Mouse (Mus musculus) CH12.LX (cell line): ENCODE measurements around the gene Pde4d. TPM values are rescaled to one million over a fixed set of nuclear protein-coding genes. Genes with fewer than 3 reads are reported as not detected.

Experiments used
- DNase-seq: peaks from one replicate; pipeline ENCODE4 v3.0.0-alpha.2; 2013; ENCODE audit errors: extremely low read depth
- H3K27ac ChIP-seq: 2 replicates; pipeline ENCODE4 v1.5.1; 2012; ENCODE audit warnings: low read depth, mild to moderate bottlenecking, control low read depth, moderate library complexity; ENCODE audit not compliant: insufficient read depth
- H3K27me3 ChIP-seq: replicated peaks from 2 replicates; pipeline ENCODE3; 2012; ENCODE audit warnings: inconsistent platforms
- H3K36me3 ChIP-seq, 2 experiments: replicated peaks in 1 of 2; 2 replicates each; pipeline versions ENCODE3 to v1.6.1; 2012; ENCODE audit warnings: inconsistent platforms in 1 of 2, low read length in 1 of 2, mild to moderate bottlenecking in 1 of 2, mixed read lengths in 1 of 2, moderate library complexity in 1 of 2; ENCODE audit not compliant: control insufficient read depth in 1 of 2, insufficient read depth in 1 of 2
- H3K4me1 ChIP-seq, 2 experiments: 2 replicates each; pipeline ENCODE4 v1.6.1; 2012; ENCODE audit warnings: inconsistent platforms in 1 of 2, moderate library complexity in 1 of 2; ENCODE audit not compliant: insufficient read depth in 2 of 2, control insufficient read depth in 1 of 2
- H3K4me2 ChIP-seq: 2 replicates; pipeline ENCODE4 v1.6.1; 2012; ENCODE audit warnings: low read depth, mild to moderate bottlenecking, control low read depth; ENCODE audit not compliant: poor library complexity, insufficient read depth, severe bottlenecking
- H3K4me3 ChIP-seq, 3 experiments: fragments of 150-350 bp in 1 of 3; sonication (generic) in 1 of 3; replicated peaks in 1 of 3; 2 replicates each; pipeline versions ENCODE3 to v1.5.1; 2011 to 2012; ENCODE audit warnings: low read depth in 2 of 3, low read length in 2 of 3, mild to moderate bottlenecking in 2 of 3, moderate library complexity in 2 of 3, control low read depth in 1 of 3, improper control_type of control experiment in 1 of 3, inconsistent platforms in 1 of 3, mixed read lengths in 1 of 3; ENCODE audit not compliant: poor library complexity in 1 of 3
- H3K79me2 ChIP-seq: replicated peaks from 2 replicates; pipeline ENCODE4 v1.6.1; 2012; ENCODE audit warnings: mild to moderate bottlenecking, moderate library complexity; ENCODE audit not compliant: control insufficient read depth, poor library complexity, insufficient read depth, severe bottlenecking; ENCODE audit errors: extremely low read depth
- H3K9ac ChIP-seq: 2 replicates; pipeline ENCODE4 v1.6.1; 2012; ENCODE audit warnings: low read depth, mild to moderate bottlenecking, control low read depth, moderate library complexity; ENCODE audit not compliant: insufficient read depth
- H3K9me3 ChIP-seq: replicated peaks from 2 replicates; pipeline ENCODE3; 2012; ENCODE audit warnings: low read length, inconsistent platforms, mixed read lengths
- BHLHE40 ChIP-seq: IDR thresholded peaks from 2 replicates; pipeline ENCODE4 v1.6.1; 2011; ENCODE audit warnings: mild to moderate bottlenecking, low read depth, low read length, improper control_type of control experiment
- E2F4 ChIP-seq: IDR thresholded peaks from 2 replicates; pipeline ENCODE4 v1.6.1; 2011; ENCODE audit warnings: low read depth, low read length, improper control_type of control experiment; ENCODE audit not compliant: insufficient replicate concordance
- EP300 ChIP-seq: IDR thresholded peaks from 2 replicates; pipeline ENCODE4 v1.6.1; 2011; ENCODE audit warnings: low read length, improper control_type of control experiment
- ETS1 ChIP-seq: conservative IDR thresholded peaks from 2 replicates; pipeline ENCODE4 v1.6.1; 2012; ENCODE audit warnings: low read depth, mild to moderate bottlenecking, inconsistent platforms, low read length, improper control_type of control experiment, moderate library complexity
- GABPA ChIP-seq: IDR thresholded peaks from 2 replicates; pipeline ENCODE4 v1.6.1; 2012; ENCODE audit warnings: low read depth, low read length, improper control_type of control experiment, inconsistent platforms; ENCODE audit not compliant: insufficient replicate concordance
- HCFC1 ChIP-seq: IDR thresholded peaks from 2 replicates; pipeline ENCODE4 v1.6.1; 2012; ENCODE audit warnings: low read depth, mild to moderate bottlenecking, inconsistent platforms, low read length, improper control_type of control experiment
- IRF4 ChIP-seq: IDR thresholded peaks from 2 replicates; pipeline ENCODE4 v1.6.1; 2014; ENCODE audit warnings: low read depth, mild to moderate bottlenecking, inconsistent platforms, low read length, improper control_type of control experiment
- JUN ChIP-seq: IDR thresholded peaks from 2 replicates; pipeline ENCODE4 v1.6.1; 2011; ENCODE audit warnings: low read depth, mild to moderate bottlenecking, low read length, improper control_type of control experiment, moderate library complexity; ENCODE audit not compliant: insufficient read depth
- JUND ChIP-seq: conservative IDR thresholded peaks from 2 replicates; pipeline ENCODE4 v1.6.1; 2011; ENCODE audit warnings: low read depth, low read length, improper control_type of control experiment
- KAT2A ChIP-seq: IDR thresholded peaks from 2 replicates; pipeline ENCODE4 v1.6.1; 2012; ENCODE audit warnings: low read length, improper control_type of control experiment, inconsistent platforms; ENCODE audit not compliant: insufficient replicate concordance
- MAFK ChIP-seq: IDR thresholded peaks from 2 replicates; pipeline ENCODE4 v1.6.1; 2011; ENCODE audit warnings: low read length, improper control_type of control experiment; ENCODE audit not compliant: insufficient replicate concordance
- MAX ChIP-seq: IDR thresholded peaks from 2 replicates; pipeline ENCODE4 v1.6.1; 2011; ENCODE audit warnings: low read length, improper control_type of control experiment
- MAZ ChIP-seq: IDR thresholded peaks from 2 replicates; pipeline ENCODE4 v1.6.1; 2012; ENCODE audit warnings: low read depth, mild to moderate bottlenecking, inconsistent platforms, low read length, improper control_type of control experiment, moderate library complexity
- MEF2A ChIP-seq: IDR thresholded peaks from 2 replicates; pipeline ENCODE4 v1.6.1; 2014; ENCODE audit warnings: low read depth, mild to moderate bottlenecking, inconsistent platforms, low read length, improper control_type of control experiment, borderline replicate concordance
- MYC ChIP-seq: IDR thresholded peaks from 2 replicates; pipeline ENCODE4 v1.6.1; 2011; ENCODE audit warnings: low read depth, mild to moderate bottlenecking, improper control_type of control experiment, low read length
- NELFE ChIP-seq: IDR thresholded peaks from 2 replicates; pipeline ENCODE4 v1.6.1; 2011; ENCODE audit warnings: low read depth, low read length, improper control_type of control experiment
- NRF1 ChIP-seq: IDR thresholded peaks from 2 replicates; pipeline ENCODE4 v1.6.1; 2014; ENCODE audit warnings: low read depth, mild to moderate bottlenecking, inconsistent platforms, low read length, improper control_type of control experiment, moderate library complexity
- RCOR1 ChIP-seq: conservative IDR thresholded peaks from 2 replicates; pipeline ENCODE4 v1.6.1; 2012; ENCODE audit warnings: low read depth, mild to moderate bottlenecking, inconsistent platforms, low read length, improper control_type of control experiment
- SIN3A ChIP-seq: IDR thresholded peaks from 2 replicates; pipeline ENCODE4 v1.6.1; 2012; ENCODE audit warnings: low read length, improper control_type of control experiment, inconsistent platforms
- SMC3 ChIP-seq: IDR thresholded peaks from 2 replicates; pipeline ENCODE4 v1.6.1; 2011; ENCODE audit warnings: low read depth, low read length, improper control_type of control experiment
- TBP ChIP-seq: conservative IDR thresholded peaks from 2 replicates; pipeline ENCODE4 v1.6.1; 2011; ENCODE audit warnings: low read depth, low read length, improper control_type of control experiment
- TCF12 ChIP-seq: IDR thresholded peaks from 2 replicates; pipeline ENCODE4 v1.6.1; 2014; ENCODE audit warnings: low read depth, mild to moderate bottlenecking, inconsistent platforms, low read length, improper control_type of control experiment
- USF2 ChIP-seq: conservative IDR thresholded peaks from 2 replicates; pipeline ENCODE4 v1.6.1; 2011; ENCODE audit warnings: low read depth, low read length, improper control_type of control experiment
- ZC3H11A ChIP-seq: IDR thresholded peaks from 2 replicates; pipeline ENCODE4 v1.6.1; 2012; ENCODE audit warnings: low read depth, mild to moderate bottlenecking, inconsistent platforms, low read length, improper control_type of control experiment
- ZKSCAN1 ChIP-seq: IDR thresholded peaks from 2 replicates; pipeline ENCODE4 v1.6.1; 2012; ENCODE audit warnings: low read depth, inconsistent platforms, low read length, improper control_type of control experiment, borderline replicate concordance
- ZNF384 ChIP-seq: IDR thresholded peaks from 2 replicates; pipeline ENCODE4 v1.6.1; 2012; ENCODE audit warnings: low read depth, low read length, improper control_type of control experiment, inconsistent platforms
- dilution Hi-C: fragments of 300-500 bp; cut with MboI; formaldehyde crosslinking; loops from 2 replicates; pipeline ENCODE4 v1.14.3; 2020; ENCODE audit warnings: low sequenced_read_pairs; ENCODE audit not compliant: extremely low pct_unique_long_range_greater_than_20kb, extremely low pct_ligation_motif_present
- in situ Hi-C: fragments of 300-500 bp; cut with MboI; formaldehyde crosslinking; loops from 3 replicates; pipeline ENCODE4 v1.14.3; 2019; ENCODE audit warnings: low sequenced_read_pairs, low pct_ligation_motif_present, low pct_unique_long_range_greater_than_20kb, mixed read lengths
- polyA plus RNA-seq: library from polyadenylated mRNA; unstranded; fragments of >175 nt; gene quantifications from 2 replicates; pipeline ENCODE4 v1.2.1, GENCODE M21; 2012; ENCODE audit warnings: low read depth; ENCODE audit not compliant: insufficient read length
- total RNA-seq, 2 experiments: library from RNA; depleted of rRNA; stranded (reverse); fragments of 300-350 nt in 1 of 2; fragments of >200 nt in 1 of 2; gene quantifications; 2 replicates each; pipeline ENCODE4 v1.2.3; 2012 to 2014

Pde4d gene
- total and polyA plus RNA-seq, 3 experiments: not detected

- dilution Hi-C loops (no loop called here), in situ Hi-C loops (no loop called here)
- H3K4me1 ChIP-seq: no peaks in the 10 kb centered on the region
These were observed 1466.2 kb downstream of the Pde4d start for GRCm38 (mm10) chr13:109915964-109916363.

DNA sequence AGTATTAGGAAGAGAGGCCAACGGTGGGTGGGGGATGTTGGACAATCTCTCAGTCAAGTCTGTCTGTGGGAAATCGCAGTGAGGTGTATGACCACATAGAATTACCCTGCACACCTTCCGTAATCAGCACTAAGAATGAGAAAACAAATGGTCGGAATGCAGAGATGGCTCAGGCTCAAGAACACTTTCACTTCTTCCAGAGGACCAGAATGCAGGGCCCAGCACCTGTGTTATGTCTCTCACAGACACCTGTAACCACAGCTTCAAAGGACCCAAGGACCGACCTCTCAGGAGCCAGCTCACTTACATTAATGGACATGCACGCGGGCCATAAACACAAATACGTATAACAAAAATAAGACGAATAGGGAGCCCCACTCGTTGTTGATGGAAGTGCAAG, 1467.8 kb downstream of the Pde4d start:
- Histone ChIP-seq H3K27me3 (no peaks in the 10 kb centered on the region), H3K4me1 (no peaks in the 10 kb centered on the region), H3K27ac (no peak overlapping the region), H3K9ac (no peak overlapping the region), H3K36me3 (no peaks in the 10 kb centered on the region), H3K9me3 (peaks cover 51% of the 10 kb centered on the region), H3K79me2 (no peaks in the 10 kb centered on the region), H3K4me3 (no peak overlapping the region), H3K4me2 (no peak overlapping the region)
- no peak for TF ChIP-seq HCFC1
- TF ChIP-seq JUND: no peak
- TF ChIP-seq EP300: no peak
- TF ChIP-seq ETS1: no peak
- TF ChIP-seq KAT2A: no peak
- no peak for TF ChIP-seq ZNF384
- no peak for TF ChIP-seq MAFK
- TF ChIP-seq RCOR1: no peak
- no peak for TF ChIP-seq ZKSCAN1
- TF ChIP-seq TBP: no peak
- no peak for TF ChIP-seq MAX
- TF ChIP-seq SMC3: no peak
- TF ChIP-seq TCF12: no peak
- no peak for TF ChIP-seq IRF4
- no peak for TF ChIP-seq SIN3A
- no peak for DNase-seq
- dilution Hi-C loops: no loop called here
- in situ Hi-C loops: no loop called here

More at GRCm38 (mm10) chr13:109915964-109916363, 1466.2 kb downstream of the Pde4d start:
- Histone ChIP-seq H3K27me3 (no peaks in the 10 kb centered on the region), H3K4me3 (no peak overlapping the region), H3K4me2 (no peak overlapping the region), H3K79me2 (no peaks in the 10 kb centered on the region), H3K9me3 (peaks cover 51% of the 10 kb centered on the region), H3K27ac (no peak overlapping the region), H3K36me3 (no peaks in the 10 kb centered on the region), H3K9ac (no peak overlapping the region)
- TF ChIP-seq MEF2A (no peak), MYC (no peak), EP300 (no peak), NRF1 (no peak), MAZ (no peak), TBP (no peak), E2F4 (no peak), ZKSCAN1 (no peak), SIN3A (no peak), GABPA (no peak), USF2 (no peak), JUN (no peak), ZC3H11A (no peak), BHLHE40 (no peak), NELFE (no peak)
- no peak for DNase-seq
